Mouse (Mus musculus) liver, embryonic 11.5 days (tissue): Measurements from ENCODE around the gene Klk1b5. TPM values are rescaled to one million over a fixed set of nuclear protein-coding genes. Genes with fewer than 3 reads are reported as not detected.
"Not testable (repeated sequence)": the region's sequence is repeated elsewhere in the genome, so short reads cannot be mapped to it uniquely, and the experiment has no call there.

Experiments used
- ATAC-seq: fragments of 200-750 bp; cut with Nextera tagmentation; replicated peaks from 2 replicates; pipeline ENCODE4 v1.8.0; 2017; ENCODE audit warnings: moderate number of reproducible peaks, mild to moderate bottlenecking, moderate TSS enrichment, moderate library complexity; ENCODE audit not compliant: low FRiP score
- DNase-seq: peaks from one replicate; pipeline ENCODE4 v3.0.0-alpha.2; 2017; ENCODE audit warnings: low spot score
- H3K27ac ChIP-seq: fragments of 300-500 bp; sonication (generic); 2 replicates; pipeline ENCODE4 v1.5.1; 2014; ENCODE audit warnings: mild to moderate bottlenecking, low read depth, low read length, control low read depth
- H3K27me3 ChIP-seq: fragments of 300-500 bp; sonication (generic); replicated peaks from 2 replicates; pipeline ENCODE4 v1.6.1; 2014; ENCODE audit warnings: low read length, mixed read lengths; ENCODE audit not compliant: control insufficient read depth, insufficient read depth
- H3K36me3 ChIP-seq: fragments of 300-500 bp; sonication (generic); 2 replicates; pipeline ENCODE4 v1.6.1; 2014; ENCODE audit warnings: mild to moderate bottlenecking, low read length, moderate library complexity, mixed read lengths; ENCODE audit not compliant: control insufficient read depth, insufficient read depth
- H3K4me1 ChIP-seq: fragments of 300-500 bp; sonication (generic); replicated peaks from 2 replicates; pipeline ENCODE4 v1.6.1; 2014; ENCODE audit warnings: low read length, mixed read lengths; ENCODE audit not compliant: control insufficient read depth, insufficient read depth
- H3K4me2 ChIP-seq: fragments of 300-500 bp; sonication (generic); 2 replicates; pipeline ENCODE4 v1.6.1; 2014; ENCODE audit warnings: mild to moderate bottlenecking, control low read depth, moderate library complexity
- H3K4me3 ChIP-seq: fragments of 300-500 bp; sonication (generic); 2 replicates; pipeline ENCODE4 v1.5.1; 2014; ENCODE audit warnings: low read depth, low read length, control low read depth
- H3K9ac ChIP-seq: fragments of 300-500 bp; sonication (generic); 2 replicates; pipeline ENCODE4 v1.6.1; 2014; ENCODE audit warnings: low read depth, low read length, control low read depth
- H3K9me3 ChIP-seq: fragments of 300-500 bp; sonication (generic); 2 replicates; pipeline ENCODE4 v1.6.1; 2016; ENCODE audit warnings: low read length, inconsistent platforms, mixed read lengths; ENCODE audit not compliant: control insufficient read depth
- WGBS: fragments of 180-500 bp; shearing (Covaris S2); extraction: QIAGEN DNeasy Blood & Tissue Kit; methylation state at CpG from one replicate; pipeline ENCODE4 v1.1.7; 2014; 5-methylcytosine and 5-hydroxymethylcytosine counted together
- polyA plus RNA-seq: library from polyadenylated mRNA; unstranded; fragments of >200 nt; fragmentation: Nextera tagmentation; extraction: Ambion mirVana; gene quantifications from 2 replicates; pipeline ENCODE4 v1.2.1, GENCODE M21; 2014

Gene Klk1b5
- polyA plus RNA-seq, 1 experiment from 2014 or later: not detected

DNA sequence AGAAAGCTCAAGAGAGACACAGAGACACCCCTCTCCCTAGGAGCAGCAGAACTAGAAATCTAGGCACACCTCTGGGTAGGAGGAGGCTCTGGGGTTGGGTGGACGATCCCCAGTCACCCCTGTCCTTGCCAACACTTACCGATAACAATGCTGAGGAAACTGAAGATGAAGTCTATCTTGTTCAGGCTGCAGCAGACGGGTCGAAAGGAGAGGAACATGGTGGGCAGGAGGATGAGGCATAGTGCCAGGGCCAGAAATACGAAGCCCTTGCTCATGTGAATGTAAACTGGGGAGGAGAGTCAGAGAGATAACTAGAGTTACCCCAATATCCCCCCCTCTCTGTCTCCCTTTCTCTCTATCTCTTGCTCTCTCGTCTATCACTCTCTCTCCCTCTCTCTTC, 6.6 kb downstream of the Klk1b5 start:
- H3K36me3 ChIP-seq, H3K27me3 ChIP-seq, H3K9me3 ChIP-seq, ATAC-seq, H3K4me1 ChIP-seq, H3K9ac ChIP-seq, H3K27ac ChIP-seq, H3K4me2 ChIP-seq, DNase-seq, H3K4me3 ChIP-seq: not testable (repeated sequence)
- WGBS: 54% methylated on average over 6 of the region's 6 CpGs

GRCm38 (mm10) chr7:44225076-44225475, 9.3 kb downstream of the Klk1b5 start, which contains the start of gene Klk1:
Klk1 (plus strand) TSS chr7:44225360.
- Histone ChIP-seq H3K4me1 (no peaks in the 10 kb centered on the region), H3K9me3 (no peaks in the 10 kb centered on the region), H3K36me3 (no peaks in the 10 kb centered on the region), H3K4me3 (no peak within 1 kb of the TSS), H3K4me2 (no peak within 1 kb of the TSS), H3K27ac (no peak within 1 kb of the TSS), H3K27me3 (no peaks in the 10 kb centered on the region), H3K9ac (no peak within 1 kb of the TSS)
- WGBS: 62% methylated on average over 1 of the region's 1 CpGs
- DNase-seq (no peak), ATAC-seq (no peak)

- 73% methylated on average over 3 of the region's 3 CpGs for WGBS
- H3K4me2 ChIP-seq: no peak within 1 kb of the TSS
- ATAC-seq (no peak), DNase-seq (no peak)
- H3K9me3 ChIP-seq: no peaks in the 10 kb centered on the region
- H3K27ac ChIP-seq: no peak within 1 kb of the TSS
- no peak within 1 kb of the TSS for H3K4me3 ChIP-seq
- H3K27me3 ChIP-seq: no peaks in the 10 kb centered on the region
- H3K36me3 ChIP-seq: no peaks in the 10 kb centered on the region
- H3K9ac ChIP-seq: no peak within 1 kb of the TSS
- 0 out of 2 replicates have a peak, but pooled peaks cover 3% of the 10 kb centered on the region for H3K4me1 ChIP-seq
Measured at GRCm38 (mm10) chr7:44235909-44236308, 20.2 kb downstream of the Klk1b5 start, which contains the start of gene Gm36864. Gm36864 (plus strand) TSS chr7:44236177.

- no peak overlapping the region for H3K4me2 ChIP-seq
Measured at GRCm38 (mm10) chr7:44239913-44240312, 24.2 kb downstream of the Klk1b5 start.

GRCm38 (mm10) chr7:44240712-44241111, 25.0 kb downstream of the Klk1b5 start:
- H3K27ac ChIP-seq: no peak overlapping the region
- WGBS: 44% methylated on average over 1 of the region's 1 CpGs
- ATAC-seq (no peak), DNase-seq (no peak)
- no peaks in the 10 kb centered on the region for H3K36me3 ChIP-seq
- no peak overlapping the region for H3K4me2 ChIP-seq
- no peak overlapping the region for H3K4me3 ChIP-seq
- no peaks in the 10 kb centered on the region for H3K9me3 ChIP-seq
- no peak overlapping the region for H3K9ac ChIP-seq
- H3K4me1 ChIP-seq: peaks cover 10% of the 10 kb centered on the region
- H3K27me3 ChIP-seq: no peaks in the 10 kb centered on the region

More at GRCm38 (mm10) chr7:44239913-44240312, 24.2 kb downstream of the Klk1b5 start:
- DNase-seq (no peak), ATAC-seq (no peak)
- Histone ChIP-seq H3K4me3 (no peak overlapping the region), H3K4me1 (0 out of 2 replicates have a peak, but pooled peaks cover 3% of the 10 kb centered on the region), H3K27me3 (no peaks in the 10 kb centered on the region), H3K36me3 (no peaks in the 10 kb centered on the region), H3K9me3 (no peaks in the 10 kb centered on the region), H3K9ac (no peak overlapping the region), H3K27ac (no peak overlapping the region)
- 34% methylated on average over 2 of the region's 2 CpGs for WGBS

DNA sequence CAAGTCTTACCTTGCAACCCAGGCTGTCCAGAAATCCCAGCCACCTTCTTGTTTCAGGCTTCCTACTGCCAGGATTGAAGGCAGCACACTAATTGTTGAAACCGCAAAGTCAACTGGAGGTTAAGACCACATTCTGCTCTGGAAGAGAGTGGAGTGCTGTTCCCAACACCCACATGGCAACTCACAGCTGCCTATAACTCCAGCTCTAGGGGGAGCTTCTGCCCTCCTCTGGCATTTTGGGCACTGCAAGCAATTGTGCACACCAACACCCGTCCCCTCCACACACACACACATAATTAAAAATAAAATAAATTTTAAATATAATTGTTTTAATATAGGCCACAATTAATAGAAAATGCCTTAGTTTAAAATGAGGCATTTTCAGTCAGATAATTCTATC, 25.4 kb downstream of the Klk1b5 start:
- Histone ChIP-seq H3K4me1 (peaks cover 10% of the 10 kb centered on the region), H3K4me2 (no peak overlapping the region), H3K36me3 (no peaks in the 10 kb centered on the region), H3K4me3 (no peak overlapping the region), H3K27ac (no peak overlapping the region), H3K9me3 (no peaks in the 10 kb centered on the region), H3K9ac (no peak overlapping the region), H3K27me3 (no peaks in the 10 kb centered on the region)
- no peak for DNase-seq
- 57% methylated on average over 2 of the region's 2 CpGs for WGBS
- ATAC-seq: no peak

DNA sequence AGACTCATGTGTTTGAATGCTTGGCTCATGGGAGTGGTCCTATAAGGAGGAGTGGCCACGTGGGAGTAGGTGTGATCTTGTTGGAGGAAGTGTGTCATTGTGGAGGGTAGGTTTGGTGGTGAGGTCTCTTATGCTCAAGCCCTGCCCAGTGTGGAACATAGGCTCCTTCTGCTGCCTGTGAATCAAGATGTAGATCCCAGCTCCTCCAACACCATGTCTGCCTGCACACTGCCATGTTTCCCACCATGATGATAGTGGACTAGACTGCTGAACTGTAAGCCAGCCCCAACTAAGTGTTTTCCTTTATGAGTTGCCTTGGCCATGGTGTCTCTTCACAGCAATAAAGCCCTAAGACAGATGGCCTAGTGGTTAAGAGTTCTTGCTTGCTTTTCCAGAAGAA, 28.3 kb downstream of the Klk1b5 start:
- Histone ChIP-seq H3K36me3 (peaks cover 6% of the 10 kb centered on the region), H3K4me2 (no peak overlapping the region), H3K4me3 (no peak overlapping the region), H3K9me3 (no peaks in the 10 kb centered on the region), H3K4me1 (peaks cover 23% of the 10 kb centered on the region), H3K9ac (no peak overlapping the region), H3K27ac (no peak overlapping the region), H3K27me3 (no peaks in the 10 kb centered on the region)
- 41% methylated on average over 1 of the region's 1 CpGs for WGBS
- no peak for DNase-seq
- ATAC-seq: no peak

- Histone ChIP-seq H3K9me3 (no peaks in the 10 kb centered on the region), H3K4me3 (peak within 1 kb of the TSS; percentile 96), H3K4me2 (peak within 1 kb of the TSS; percentile 90), H3K4me1 (peaks cover 20% of the 10 kb centered on the region), H3K36me3 (peaks cover 26% of the 10 kb centered on the region), H3K27ac (peak within 1 kb of the TSS; percentile 96), H3K27me3 (no peaks in the 10 kb centered on the region), H3K9ac (peak within 1 kb of the TSS; percentile 97)
- WGBS: under 1% methylated on average over 62 of the region's 62 CpGs
- ATAC-seq (peak; percentile 85), DNase-seq (peak; percentile 88)
Measured at GRCm38 (mm10) chr7:44246055-44246983, 30.6 kb downstream of the Klk1b5 start, which contains the start of the genes 1700028J19Rik and 2410002F23Rik. 1700028J19Rik (minus strand) TSS chr7:44246695. 2410002F23Rik (plus strand) TSS chr7:44246722.
